Mouse (Mus musculus) gastrocnemius, adult 2 months (tissue): ENCODE measurements around the gene Hdac9. TPM values are rescaled to one million over a fixed set of nuclear protein-coding genes. Genes with fewer than 3 reads are reported as not detected.

ENCODE experiments used
- DNase-seq: peaks from one replicate; pipeline ENCODE4 v3.0.0; 2022
- H3K27ac ChIP-seq: fragments of 200-600 bp; 2 replicates; pipeline ENCODE4 v1.8.1; 2022; ENCODE audit warnings: mild to moderate bottlenecking
- H3K4me3 ChIP-seq: fragments of 200-600 bp; 2 replicates; pipeline ENCODE4 v1.8.1; 2022; ENCODE audit warnings: mild to moderate bottlenecking, moderate library complexity
- CTCF ChIP-seq: fragments of 200-600 bp; IDR thresholded peaks from 2 replicates; pipeline ENCODE4 v1.8.1; 2022; ENCODE audit warnings: antibody characterized with exemption, mild to moderate bottlenecking, moderate library complexity
- intact Hi-C: fragments of 180-260 bp; cut with DNase I; formaldehyde crosslinking; loops from one replicate; pipeline ENCODE4 v1.15.1; 2025
- long read RNA-seq, 2 experiments: library from polyadenylated mRNA; stranded (forward); transcript quantifications; one replicate each; pipeline ENCODE4 v2.0.0; 2021
- total RNA-seq, 2 experiments: library from RNA; stranded (reverse); gene quantifications; 2 replicates each; pipeline ENCODE4 v1.2.3; 2021

Hdac9 gene
- 10 to 100 TPM in 1 of 2 experiments, 1 to 10 TPM in 1; 3.4 to 13.2 TPM for total RNA-seq
- long read RNA-seq, experiment 1, partial matches to known transcripts = 3 of 13 reads
- long read RNA-seq, experiment 1, other reads (novel, unspliced or antisense) = 9 of 13 reads
- long read RNA-seq, experiment 2, partial matches to known transcripts = 1 of 3 reads
- long read RNA-seq, experiment 2, other reads (novel, unspliced or antisense) = 2 of 3 reads

- Histone ChIP-seq H3K27ac (no peak within 1 kb of the TSS), H3K4me3 (no peak within 1 kb of the TSS)
- no peak for TF ChIP-seq CTCF
- DNase-seq = no peak
- intact Hi-C loops = no loop called here
Observed at GRCm38 (mm10) chr12:34916995-34917394, at the start of gene Hdac9. Gene Hdac9 (minus strand): TSS chr12:34917095.

GRCm38 (mm10) chr12:34949066-34949706 is 32.3 kb upstream of the Hdac9 start:
- no peak overlapping the region for H3K27ac ChIP-seq
- intact Hi-C loops = no loop called here
- H3K4me3 ChIP-seq = no peak overlapping the region
- no peak for TF ChIP-seq CTCF
- DNase-seq = no peak

DNA sequence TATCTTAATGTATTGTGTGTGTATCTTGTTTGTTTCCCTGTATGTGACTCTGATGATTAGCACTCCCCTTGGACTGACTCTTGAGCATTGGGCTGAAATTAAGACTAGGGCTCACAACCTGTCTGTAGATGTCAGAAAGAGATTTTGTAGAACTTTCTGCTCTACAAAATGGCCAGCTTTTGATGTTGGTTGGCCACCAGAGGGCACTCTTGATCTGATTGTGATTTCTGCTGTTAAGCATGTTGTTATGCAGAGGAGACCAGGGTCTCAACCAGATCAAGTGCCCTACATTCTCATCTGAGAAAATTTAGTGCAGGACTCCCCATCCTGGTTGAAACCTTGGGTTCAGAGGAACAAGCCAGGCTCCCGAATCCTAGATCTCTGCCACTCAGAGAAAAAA is 21.0 kb upstream of the Hdac9 start:
- H3K27ac ChIP-seq = no peak overlapping the region
- H3K4me3 ChIP-seq = no peak overlapping the region
- DNase-seq = no peak
- intact Hi-C loops = no loop called here
- peak; percentile 17; the same call in 1 of the 2 replicates for TF ChIP-seq CTCF

DNA sequence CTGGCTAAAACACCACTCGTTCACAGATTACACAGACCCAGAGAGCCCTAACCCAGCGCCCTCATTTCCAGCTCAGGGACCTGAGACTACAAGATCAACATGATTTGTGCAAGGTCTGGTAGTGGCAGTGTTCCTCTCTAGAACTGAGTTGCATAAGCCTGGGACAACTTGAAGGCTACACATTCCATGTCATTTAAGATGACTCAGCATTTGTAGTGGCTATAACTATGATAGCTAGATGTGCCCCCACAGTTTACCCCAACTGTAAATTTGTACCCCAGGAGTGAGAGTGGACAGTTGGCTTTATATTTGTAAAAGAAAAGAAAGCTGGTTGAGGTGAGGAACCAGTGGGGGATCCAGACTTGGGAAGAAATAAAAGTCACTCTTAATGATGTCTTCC is 8.9 kb downstream of the Hdac9 start:
- intact Hi-C loops = no loop called here

GRCm38 (mm10) chr12:34907506-34907850 is 9.4 kb downstream of the Hdac9 start:
- Histone ChIP-seq H3K27ac (no peak overlapping the region), H3K4me3 (peak overlapping the region; percentile 77)
- no peak for DNase-seq
- TF ChIP-seq CTCF = peak; percentile 13; the same call in 1 of the 2 replicates
- intact Hi-C loops = no loop called here

More for the DNA sequence above, 8.9 kb downstream of the Hdac9 start:
- no peak for DNase-seq
- no peak overlapping the region for H3K4me3 ChIP-seq
- H3K27ac ChIP-seq = no peak overlapping the region
- TF ChIP-seq CTCF = no peak

- Histone ChIP-seq H3K4me3 (peak overlapping the region; percentile 77), H3K27ac (peak overlapping the region; percentile 35; the same call in 1 of the 2 replicates)
- TF ChIP-seq CTCF = no peak
- intact Hi-C loops = no loop called here
- DNase-seq = peak; percentile 34
Observed at GRCm38 (mm10) chr12:34906704-34907505, 10.0 kb downstream of the Hdac9 start.

DNA sequence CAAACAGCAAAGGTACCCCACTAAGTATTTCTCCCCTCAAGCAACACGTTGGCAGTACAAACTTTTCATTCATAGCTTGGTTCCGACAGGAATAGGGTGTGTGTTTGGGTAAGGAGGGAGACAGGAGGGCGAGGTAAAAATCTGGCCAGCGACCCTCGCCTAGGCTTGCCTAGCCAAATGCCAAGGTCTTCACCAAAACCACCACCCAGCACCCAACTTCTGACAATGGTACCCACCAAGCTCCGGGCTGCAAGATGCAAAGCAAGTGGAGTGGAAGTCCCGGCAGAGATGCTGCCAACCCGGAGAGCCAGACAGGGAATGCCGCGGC is 10.6 kb downstream of the Hdac9 start:
- no peak for DNase-seq
- TF ChIP-seq CTCF = no peak
- H3K27ac ChIP-seq = peak overlapping the region; percentile 35; the same call in 1 of the 2 replicates
- peak overlapping the region; percentile 77 for H3K4me3 ChIP-seq
- intact Hi-C loops = no loop called here

GRCm38 (mm10) chr12:34900241-34900640 is 16.7 kb downstream of the Hdac9 start:
- H3K4me3 ChIP-seq = no peak overlapping the region
- intact Hi-C loops = no loop called here
- no peak for TF ChIP-seq CTCF
- H3K27ac ChIP-seq = no peak overlapping the region
- no peak for DNase-seq

DNA sequence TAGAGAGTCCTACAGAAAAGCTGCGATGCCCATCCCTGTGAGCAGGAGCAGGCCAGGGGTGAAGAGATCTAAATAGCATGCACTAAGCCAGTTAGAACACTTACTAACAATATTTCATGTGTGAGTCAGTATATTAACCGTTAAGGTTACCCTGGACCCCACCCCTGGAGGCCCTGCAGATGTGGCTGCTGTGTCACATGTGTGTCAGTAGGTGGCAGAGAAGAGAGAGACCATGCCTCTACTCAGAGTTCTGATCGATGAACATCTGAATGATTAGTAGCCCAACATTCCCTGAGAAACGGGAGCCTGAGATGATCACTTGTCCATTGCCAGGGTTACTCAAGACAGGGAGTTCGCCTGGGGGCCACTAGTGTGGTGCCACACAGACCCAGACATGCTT is 22.0 kb downstream of the Hdac9 start:
- TF ChIP-seq CTCF = peak; percentile 22; the same call in 1 of the 2 replicates
- no peak overlapping the region for H3K4me3 ChIP-seq
- H3K27ac ChIP-seq = no peak overlapping the region
- intact Hi-C loops = no loop called here
- DNase-seq = no peak

- intact Hi-C loops = no loop called here
- no peak for TF ChIP-seq CTCF
- Histone ChIP-seq H3K4me3 (no peak overlapping the region), H3K27ac (no peak overlapping the region)
- DNase-seq = no peak
Observed at GRCm38 (mm10) chr12:34888694-34889093, 28.2 kb downstream of the Hdac9 start.

- Histone ChIP-seq H3K27ac (no peak overlapping the region), H3K4me3 (no peak overlapping the region)
- TF ChIP-seq CTCF = no peak
- no peak for DNase-seq
- intact Hi-C loops = no loop called here
Observed at GRCm38 (mm10) chr12:34874926-34875325, 42.0 kb downstream of the Hdac9 start.

DNA sequence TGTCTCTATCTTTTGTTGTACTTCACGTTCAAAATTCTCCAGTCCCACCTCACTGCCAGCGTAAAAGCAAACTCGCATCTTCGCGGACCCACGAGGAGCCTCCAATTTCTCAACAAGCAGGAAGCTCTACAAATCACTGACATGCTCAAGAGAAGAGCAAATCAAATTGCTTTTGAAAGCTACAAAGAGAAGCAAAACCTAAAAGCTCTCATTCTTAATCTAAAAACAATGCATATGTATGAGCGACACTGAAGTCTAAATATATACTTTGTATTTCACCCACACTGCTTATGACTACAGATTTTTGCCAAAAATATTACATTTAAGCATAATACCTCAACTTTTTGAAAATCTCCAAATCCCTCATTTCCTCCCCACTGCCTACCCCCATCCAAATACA is 45.9 kb downstream of the Hdac9 start:
- Histone ChIP-seq H3K27ac (no peak overlapping the region), H3K4me3 (no peak overlapping the region)
- no peak for DNase-seq
- intact Hi-C loops = no loop called here
- no peak for TF ChIP-seq CTCF

GRCm38 (mm10) chr12:34841196-34841595 is 75.7 kb downstream of the Hdac9 start:
- no peak overlapping the region for H3K4me3 ChIP-seq
- H3K27ac ChIP-seq = no peak overlapping the region
- intact Hi-C loops = no loop called here
- no peak for DNase-seq
- no peak for TF ChIP-seq CTCF
